Mouse (Mus musculus): ENCODE measurements at regions not wholly inside any gene's neighbourhood (a gene's known extent, or its start where the extent isn't known, plus 50 kb on each side); places are given as distances from the start of the nearest gene placed in this dataset.
"Not testable (repeated sequence)": the region's sequence is repeated elsewhere in the genome, so short reads cannot be mapped to it uniquely, and the experiment has no call there.

DNA sequence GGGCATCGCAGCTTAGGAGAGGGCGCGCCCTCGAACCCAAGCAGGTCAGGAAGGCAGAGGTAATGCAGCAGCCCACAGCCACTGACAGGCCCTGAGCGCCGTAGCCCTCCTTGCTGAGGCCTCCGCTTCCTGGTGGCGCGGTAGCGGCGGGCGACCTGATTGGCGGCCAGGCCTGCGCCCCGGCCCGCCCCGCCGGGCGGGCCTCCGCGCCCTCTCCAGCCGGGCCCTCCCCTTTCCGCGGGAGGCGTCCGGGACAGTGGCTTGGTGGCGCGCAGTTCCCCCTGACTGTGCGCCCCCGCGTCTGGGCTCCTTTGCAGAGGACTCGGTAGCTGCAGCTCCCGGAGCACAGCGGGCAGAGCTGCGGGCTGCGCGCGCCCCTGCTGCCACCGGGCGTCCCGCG lies 242.1 kb downstream of the Gm21863 start:
- DNase-seq (ENCODE audit: low spot score in 2 of 2): not testable (repeated sequence)

GRCm38 (mm10) chr12:20196905-20197304 lies 242.6 kb downstream of the Gm21863 start:
- not testable (repeated sequence) for DNase-seq (ENCODE audit: low spot score in 2 of 2)

GRCm38 (mm10) chr12:20223921-20224320 lies 269.6 kb downstream of the Gm21863 start:
- DNase-seq (ENCODE audit: low spot score in 2 of 2): not testable (repeated sequence)

- not testable (repeated sequence) for DNase-seq (ENCODE audit: low spot score in 2 of 2)
Measured at GRCm38 (mm10) chr12:20226831-20227230, 272.5 kb downstream of the Gm21863 start.

GRCm38 (mm10) chr12:20227427-20228160 lies 273.3 kb downstream of the Gm21863 start:
- DNase-seq (ENCODE audit: low spot score in 2 of 2): peak in 1 of 2 experiments; percentile 0

- DNase-seq (ENCODE audit: low spot score in 2 of 2): peak in 1 of 2 experiments; percentile 0
Measured at GRCm38 (mm10) chr12:20228321-20228999, 274.2 kb downstream of the Gm21863 start.

- not testable (repeated sequence) for DNase-seq (ENCODE audit: low spot score in 2 of 2)
Measured at GRCm38 (mm10) chr12:20229441-20229840, 275.1 kb downstream of the Gm21863 start.

DNA sequence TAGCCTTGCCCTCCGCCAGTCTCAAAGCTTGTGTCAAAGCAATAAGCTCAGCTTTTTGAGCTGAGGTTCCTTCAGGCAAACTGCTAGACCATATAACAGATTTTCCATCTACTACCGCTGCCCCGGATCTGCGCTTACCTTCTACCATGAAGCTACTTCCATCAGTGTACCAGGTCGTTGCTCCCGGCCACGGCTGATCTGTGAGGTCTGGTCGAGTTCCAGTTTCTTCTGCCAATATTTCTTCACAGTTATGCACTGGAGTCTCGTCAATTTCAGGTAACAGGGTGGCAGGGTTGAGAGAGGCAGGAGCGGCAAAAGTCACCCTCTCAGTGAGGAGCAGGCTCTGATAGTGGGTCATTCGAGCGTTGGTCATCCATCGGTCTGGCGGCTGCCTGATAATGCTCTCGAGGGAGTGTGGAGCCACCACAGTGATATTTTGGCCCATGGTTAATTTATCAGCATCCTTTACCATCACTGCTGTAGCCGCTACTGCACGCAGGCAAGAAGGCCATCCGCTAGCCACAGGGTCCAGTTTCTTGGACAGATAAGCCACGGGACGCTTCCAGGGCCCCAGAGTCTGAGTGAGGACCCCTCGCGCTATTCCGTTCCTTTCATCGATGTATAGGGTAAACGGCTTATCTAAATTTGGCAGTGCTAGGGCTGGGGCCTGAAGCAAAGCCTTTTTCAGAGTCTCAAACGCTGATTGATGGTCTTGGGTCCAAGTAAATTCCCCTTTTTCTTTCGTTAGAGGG lies 276.0 kb downstream of the Gm21863 start:
- peak in 1 of 2 experiments; percentile 1 for DNase-seq (ENCODE audit: low spot score in 2 of 2)

- peak in 1 of 2 experiments; percentile 0 for DNase-seq (ENCODE audit: low spot score in 2 of 2)
Measured at GRCm38 (mm10) chr12:20230893-20231235, 276.6 kb downstream of the Gm21863 start.

DNA sequence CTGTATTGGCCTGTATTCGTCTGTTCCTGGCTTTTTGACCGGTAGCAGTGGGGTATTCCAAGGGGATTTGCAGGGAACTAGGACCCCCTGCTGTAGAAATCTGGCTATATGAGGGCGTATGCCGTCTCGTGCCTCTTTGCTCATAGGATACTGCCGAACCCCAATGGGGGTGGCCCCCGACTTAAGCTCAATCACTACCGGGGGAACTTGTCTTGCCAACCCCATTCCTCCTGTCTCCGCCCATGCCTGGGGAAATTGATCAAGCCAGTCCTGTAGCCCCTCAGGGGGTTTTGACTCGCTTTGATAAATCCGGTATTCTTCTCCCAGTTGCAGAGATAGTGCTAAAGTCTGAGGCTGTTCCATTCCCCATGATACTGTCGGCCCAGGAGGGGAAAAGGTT lies 277.2 kb downstream of the Gm21863 start:
- DNase-seq (ENCODE audit: low spot score in 2 of 2): peak in 1 of 2 experiments; percentile 0

DNA sequence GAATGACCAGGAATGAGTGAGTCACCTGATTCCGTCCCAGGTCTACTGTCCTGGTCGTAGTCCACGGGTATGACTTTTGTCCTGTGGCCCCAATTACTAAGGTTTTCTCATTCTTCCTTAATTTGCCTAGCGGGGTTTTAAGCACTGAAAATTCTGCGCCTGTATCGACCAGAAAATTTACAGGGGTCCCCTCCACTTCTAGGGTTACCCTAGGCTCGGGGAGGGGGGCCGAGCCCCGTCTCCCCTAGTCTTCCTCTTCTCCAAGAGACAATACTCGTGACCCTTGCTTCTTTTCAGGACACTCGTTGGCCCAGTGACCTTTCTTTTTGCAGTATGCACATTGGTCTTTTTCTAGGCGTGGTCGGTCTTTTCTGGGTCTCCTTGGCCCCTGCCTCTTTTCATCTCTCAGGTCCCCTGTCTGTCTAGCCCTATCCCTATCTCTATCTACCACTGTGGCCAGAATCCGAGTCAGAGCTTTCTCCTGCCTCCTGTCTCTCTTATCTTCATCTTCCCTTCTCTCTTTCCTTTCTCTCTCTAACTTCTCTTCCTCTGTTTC lies 277.8 kb downstream of the Gm21863 start:
- DNase-seq (ENCODE audit: low spot score in 2 of 2): peak in 1 of 2 experiments; percentile 0

DNA sequence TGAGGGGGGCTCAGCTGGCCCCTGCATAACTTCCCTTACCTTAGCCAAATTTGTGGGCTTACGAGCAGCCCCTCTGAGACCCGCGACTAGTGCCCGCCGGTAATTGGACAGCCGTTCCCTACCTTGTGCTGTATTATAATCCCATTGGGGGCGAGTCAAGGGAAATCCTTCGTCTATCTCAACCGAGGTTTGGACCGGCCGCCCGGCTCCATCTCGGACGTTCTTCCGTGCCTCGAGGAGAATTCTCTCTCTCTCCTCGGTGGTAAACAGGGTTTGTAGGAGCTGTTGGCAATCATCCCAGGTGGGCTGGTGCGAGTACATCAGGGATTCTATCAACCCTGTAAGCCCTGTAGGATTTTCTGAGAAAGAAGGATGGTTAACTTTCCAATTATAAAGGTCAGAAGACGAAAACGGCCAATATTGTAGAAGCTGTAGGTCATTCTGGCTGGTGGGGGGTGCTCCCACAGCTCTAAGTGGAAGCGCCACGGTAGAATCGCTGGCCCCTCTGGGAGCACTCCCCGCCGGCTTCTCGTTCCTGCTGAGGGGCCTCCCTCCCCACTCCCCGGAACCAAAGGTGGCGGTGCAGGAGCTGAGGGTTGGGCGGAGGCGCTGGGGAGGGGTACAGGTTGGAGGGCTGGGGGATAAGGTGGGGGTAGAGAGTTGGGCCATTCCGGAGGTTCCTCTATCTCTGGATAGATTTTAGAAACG lies 278.6 kb downstream of the Gm21863 start:
- peak in 1 of 2 experiments; percentile 0 for DNase-seq (ENCODE audit: low spot score in 2 of 2)

- peak in 1 of 2 experiments; percentile 1 for DNase-seq (ENCODE audit: low spot score in 2 of 2)
Measured at GRCm38 (mm10) chr12:20233454-20233831, 279.1 kb downstream of the Gm21863 start.

DNA sequence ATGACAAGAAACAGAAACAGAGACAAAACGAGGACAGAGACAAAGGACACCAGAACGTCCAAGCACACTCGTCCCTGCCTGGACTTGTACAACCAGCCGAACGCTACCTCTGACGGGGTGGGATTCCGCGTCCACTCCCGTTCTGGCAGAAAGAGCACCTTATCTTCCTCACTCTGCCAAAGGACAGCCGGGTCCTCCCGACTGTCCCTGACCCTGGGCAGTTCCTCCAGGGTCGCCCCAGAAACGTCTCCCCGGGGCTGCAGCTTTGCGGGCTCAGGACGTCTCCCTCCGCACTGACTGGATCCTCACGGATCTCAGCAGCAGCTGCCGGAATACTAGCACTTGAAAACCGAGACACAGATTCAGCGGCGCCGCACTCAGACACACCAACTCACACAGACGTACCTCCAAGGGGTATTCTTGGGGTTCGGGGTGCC lies 279.6 kb downstream of the Gm21863 start:
- no peak for DNase-seq (ENCODE audit: low spot score in 2 of 2)

Data from layer of hippocampus, adult 18-20 months (tissue).